Mouse (Mus musculus): ENCODE measurements around the gene Trim38.

Gene Trim38

DNA sequence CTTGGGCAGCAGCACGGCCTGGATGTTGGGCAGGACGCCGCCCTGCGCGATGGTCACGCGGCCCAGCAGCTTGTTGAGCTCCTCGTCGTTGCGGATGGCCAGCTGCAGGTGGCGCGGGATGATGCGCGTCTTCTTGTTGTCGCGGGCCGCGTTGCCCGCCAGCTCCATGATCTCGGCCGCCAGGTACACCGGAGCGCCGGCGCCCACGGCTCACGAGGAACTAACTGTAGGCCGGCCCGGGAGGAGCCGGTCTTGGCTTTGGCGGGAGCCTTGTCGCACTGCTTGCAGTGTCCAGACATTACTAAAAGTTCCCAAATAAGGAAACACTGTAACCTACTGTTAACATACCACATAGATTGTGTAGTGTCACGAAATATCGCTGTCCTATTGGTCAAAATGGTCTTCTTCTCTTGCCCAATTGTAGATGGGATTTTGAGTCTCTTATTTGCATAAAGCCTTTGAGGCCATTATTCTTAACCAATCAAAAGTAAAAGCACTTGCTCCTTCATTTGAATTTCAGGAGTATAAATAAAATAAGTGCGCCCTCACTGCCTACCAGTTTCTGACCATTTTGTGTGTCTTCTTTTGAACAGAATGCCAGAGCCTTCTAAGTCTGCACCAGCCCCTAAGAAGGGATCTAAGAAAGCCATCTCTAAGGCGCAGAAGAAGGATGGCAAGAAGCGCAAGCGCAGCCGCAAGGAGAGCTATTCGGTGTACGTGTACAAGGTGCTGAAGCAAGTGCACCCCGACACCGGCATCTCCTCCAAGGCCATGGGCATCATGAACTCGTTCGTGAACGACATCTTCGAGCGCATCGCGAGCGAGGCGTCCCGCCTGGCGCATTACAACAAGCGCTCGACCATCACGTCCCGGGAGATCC is 23.3 kb upstream of the Trim38 start, which contains the start of gene Hist1h2bb:
TSS of gene Hist1h2bb (plus strand) at position 534 of the 880 bp plus-strand sequence.
- peak; percentile 78 to 84 for DNase-seq

GRCm38 (mm10) chr13:23747081-23747891 is 22.4 kb upstream of the Trim38 start:
- no peak for DNase-seq

GRCm38 (mm10) chr13:23747892-23748288 is 21.8 kb upstream of the Trim38 start:
- no peak for DNase-seq

DNA sequence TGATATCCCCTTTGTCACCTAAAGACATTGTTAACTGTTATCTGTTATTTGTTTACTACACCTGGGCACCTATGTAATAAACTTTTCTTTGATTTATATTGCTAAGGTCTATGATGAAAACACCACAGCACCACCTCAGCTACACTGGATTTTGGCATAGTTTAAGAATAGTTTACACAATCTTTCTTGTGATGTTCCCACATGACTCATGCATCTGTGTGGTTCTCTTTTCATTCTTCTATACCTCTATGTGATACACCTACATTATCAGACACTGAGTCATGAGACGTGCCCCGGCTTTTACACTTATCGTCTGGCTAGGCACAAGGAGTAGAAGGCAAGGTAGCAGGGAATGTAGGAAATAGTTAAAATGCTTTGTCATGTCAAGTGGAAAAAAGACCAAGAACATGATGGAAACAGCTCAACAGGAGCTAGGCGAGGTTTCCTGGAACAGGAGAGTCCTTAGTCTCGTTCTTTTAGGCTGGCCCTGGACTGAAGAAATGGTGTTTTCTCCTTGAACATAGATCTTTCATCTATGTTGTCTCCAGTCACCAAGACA is 20.1 kb upstream of the Trim38 start:
- DNase-seq, result no peak

GRCm38 (mm10) chr13:23750839-23751477 is 18.8 kb upstream of the Trim38 start, which contains the start of gene Hist1h2ab:
TSS of gene Hist1h2ab (plus strand) at chr13:23751126.
- DNase-seq, result peak; percentile 67 to 71

GRCm38 (mm10) chr13:23751478-23751956 is 18.2 kb upstream of the Trim38 start:
- peak; percentile 45 to 49 for DNase-seq

DNA sequence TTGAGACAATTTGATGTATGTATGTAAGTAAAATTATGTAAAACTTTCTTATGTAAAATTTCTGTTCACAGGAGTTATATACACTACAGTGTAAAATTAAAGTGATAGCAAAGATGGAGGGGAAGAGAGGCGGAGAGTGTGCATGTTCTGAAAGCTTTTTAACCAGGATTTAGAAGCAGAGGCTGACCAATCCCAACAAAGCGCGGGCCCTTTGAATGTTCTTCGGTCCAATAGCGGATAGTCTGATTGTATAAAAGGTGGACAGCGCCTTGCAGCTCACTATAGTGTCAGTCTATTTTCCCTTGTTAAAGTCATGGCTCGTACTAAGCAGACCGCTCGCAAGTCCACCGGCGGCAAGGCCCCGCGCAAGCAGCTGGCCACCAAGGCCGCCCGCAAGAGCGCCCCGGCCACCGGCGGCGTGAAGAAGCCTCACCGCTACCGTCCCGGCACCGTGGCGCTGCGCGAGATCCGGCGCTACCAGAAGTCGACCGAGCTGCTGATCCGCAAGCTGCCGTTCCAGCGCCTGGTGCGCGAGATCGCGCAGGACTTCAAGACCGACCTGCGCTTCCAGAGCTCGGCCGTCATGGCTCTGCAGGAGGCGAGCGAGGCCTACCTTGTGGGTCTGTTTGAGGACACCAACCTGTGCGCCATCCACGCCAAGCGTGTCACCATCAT is 17.5 kb upstream of the Trim38 start, which contains the start of gene Hist1h3b:
TSS of gene Hist1h3b (plus strand) at position 201 of the 675 bp plus-strand sequence.
- DNase-seq, result peak; percentile 85 to 86

DNA sequence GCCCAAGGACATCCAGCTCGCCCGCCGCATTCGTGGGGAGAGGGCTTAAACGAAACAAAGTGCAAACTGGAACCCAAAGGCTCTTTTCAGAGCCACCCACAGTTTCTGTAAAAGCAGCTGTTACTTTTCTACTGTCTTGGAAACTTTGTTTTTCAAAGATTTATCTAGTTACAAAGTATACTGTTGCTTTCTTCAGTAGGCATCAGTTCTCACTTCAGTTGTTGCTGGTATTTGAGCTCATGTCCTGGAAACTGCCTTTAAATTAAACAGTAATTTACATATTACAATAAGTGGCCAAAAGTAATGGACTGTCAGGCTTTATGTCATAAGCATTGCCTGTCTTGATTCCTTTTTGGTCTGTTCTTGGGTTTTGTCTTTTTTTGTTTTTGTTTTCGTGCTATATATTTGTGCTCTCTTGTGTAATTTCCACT is 17.0 kb upstream of the Trim38 start:
- DNase-seq, result peak in 1 of 2 experiments; percentile 13

GRCm38 (mm10) chr13:23753314-23754078 is 16.2 kb upstream of the Trim38 start:
- DNase-seq, result no peak

- no peak for DNase-seq
Observed at GRCm38 (mm10) chr13:23755000-23755399, 14.7 kb upstream of the Trim38 start.

GRCm38 (mm10) chr13:23756790-23757189 is 12.9 kb upstream of the Trim38 start, which contains the start of gene Hist1h4b:
TSS of gene Hist1h4b (plus strand) at chr13:23757013.
- DNase-seq, result peak; percentile 92 to 94

DNA sequence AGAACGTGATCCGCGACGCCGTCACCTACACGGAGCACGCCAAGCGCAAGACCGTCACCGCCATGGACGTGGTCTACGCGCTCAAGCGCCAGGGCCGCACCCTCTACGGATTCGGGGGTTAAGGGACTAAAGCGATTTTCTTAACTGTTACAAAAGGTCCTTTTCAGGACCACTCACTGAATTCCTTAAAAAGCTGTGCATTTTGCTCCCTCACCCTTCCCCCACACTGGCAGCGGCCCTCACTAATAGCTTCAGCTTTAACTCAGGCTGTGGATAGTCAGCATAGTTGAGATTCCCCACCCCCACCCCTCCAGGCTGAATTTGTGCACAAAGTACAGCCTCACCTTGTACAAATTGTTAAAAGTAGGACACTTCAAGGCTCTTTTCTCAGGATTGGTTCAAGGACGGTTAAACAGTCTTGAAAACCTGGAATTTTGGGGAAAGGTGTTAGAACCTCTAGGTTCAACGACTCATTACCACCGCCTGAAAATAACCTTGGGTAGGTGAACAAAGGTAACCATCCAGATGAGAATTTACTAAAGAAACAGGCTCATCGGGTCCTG is 12.4 kb upstream of the Trim38 start:
- no peak for DNase-seq

GRCm38 (mm10) chr13:23757921-23758320 is 11.8 kb upstream of the Trim38 start:
- no peak for DNase-seq

DNA sequence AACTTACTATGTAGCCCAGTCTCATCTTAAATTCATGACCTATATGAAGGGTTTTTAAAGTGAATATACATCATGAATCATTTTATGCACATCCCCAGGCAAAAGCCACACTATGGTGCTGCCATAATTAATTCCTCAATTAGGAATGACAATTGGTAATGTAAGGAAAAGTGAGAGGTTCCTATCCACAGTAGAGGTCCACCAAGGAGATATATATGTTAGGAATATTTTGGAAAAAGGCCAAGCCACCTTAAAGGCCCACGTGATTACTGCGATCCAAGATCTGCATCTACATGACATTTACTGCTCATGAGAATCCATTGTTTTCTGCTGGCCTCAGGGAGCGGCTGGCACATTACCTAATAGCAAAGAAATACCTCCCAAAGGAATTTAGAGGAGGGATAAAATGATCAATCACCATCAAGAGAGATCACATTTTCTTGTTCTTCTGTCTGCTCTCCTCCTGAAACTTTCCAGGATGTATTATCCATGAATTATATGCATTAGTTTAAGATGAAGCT is 10.4 kb upstream of the Trim38 start:
- no peak for DNase-seq

DNA sequence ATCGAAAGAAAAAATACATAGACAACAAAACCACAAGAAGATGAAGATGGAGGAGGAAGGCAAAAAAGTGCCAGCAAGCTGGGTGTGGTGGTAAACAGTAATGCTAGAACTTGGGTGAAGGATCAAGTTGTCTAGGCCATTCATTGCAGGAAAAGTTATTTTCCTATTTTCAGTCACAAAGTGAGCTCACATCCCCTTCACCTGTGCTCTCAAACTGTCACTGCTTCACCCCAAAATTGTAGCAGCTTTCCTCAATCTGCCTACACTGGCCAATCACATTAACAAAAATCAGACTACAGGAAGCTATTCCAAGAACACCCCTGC is 9.8 kb upstream of the Trim38 start:
- DNase-seq, result no peak

DNA sequence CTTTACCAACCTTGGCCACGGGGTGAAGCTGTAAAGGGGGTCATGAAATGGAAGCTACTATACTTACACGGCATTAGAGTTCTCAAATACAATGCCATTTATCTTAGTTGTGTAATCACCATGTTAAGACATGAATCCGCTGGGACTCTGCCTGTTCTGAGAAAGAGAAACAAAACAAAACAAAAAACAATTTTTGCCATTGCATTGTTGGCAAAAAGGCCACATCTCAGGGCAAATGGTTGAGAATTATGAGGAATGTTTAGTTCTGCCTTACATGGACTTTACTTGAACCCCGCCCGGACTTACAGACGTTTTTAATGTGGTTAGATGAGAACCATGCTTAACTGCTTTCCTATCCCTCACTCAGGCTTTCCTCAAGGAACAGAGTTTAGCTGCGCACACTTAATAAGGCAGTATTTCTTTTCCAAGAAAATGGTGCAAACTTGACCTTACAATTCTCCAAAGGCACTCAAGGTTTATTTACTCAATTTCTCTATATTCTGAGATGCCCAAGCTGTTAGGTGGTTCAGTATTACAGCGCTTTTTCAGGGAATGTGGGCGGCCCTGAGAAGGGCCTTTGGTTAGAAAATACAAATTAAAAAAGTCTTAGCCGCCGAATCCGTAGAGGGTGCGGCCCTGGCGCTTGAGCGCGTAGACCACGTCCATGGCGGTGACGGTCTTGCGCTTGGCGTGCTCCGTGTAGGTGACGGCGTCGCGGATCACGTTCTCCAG is 9.3 kb upstream of the Trim38 start:
- DNase-seq, result peak; percentile 46 to 58

GRCm38 (mm10) chr13:23760972-23761864 is 8.5 kb upstream of the Trim38 start, which contains the start of gene Hist1h4a:
TSS of gene Hist1h4a (minus strand) at chr13:23761230.
- peak; percentile 99 for DNase-seq

All from B cell, adult 2 months (primary cell).